Mouse (Mus musculus) bone marrow, adult 2 months (tissue): ENCODE results near the gene Mrps18a. TPM values are rescaled to one million over a fixed set of nuclear protein-coding genes. Genes with fewer than 3 reads are reported as not detected.

ENCODE experiments used
- H3K27ac ChIP-seq: fragments of 200-500 bp; 2 replicates; pipeline ENCODE4 v1.5.1; 2012; ENCODE audit warnings: low read depth, mild to moderate bottlenecking, control low read depth, inconsistent platforms, low read length; ENCODE audit not compliant: control insufficient read depth, poor library complexity, insufficient read depth
- H3K4me1 ChIP-seq: fragments of 200-500 bp; 2 replicates; pipeline ENCODE4 v1.6.1; 2011; ENCODE audit warnings: low read length; ENCODE audit not compliant: control insufficient read depth, insufficient read depth
- H3K4me3 ChIP-seq: fragments of 200-500 bp; replicated peaks from 2 replicates; pipeline ENCODE3; 2011; ENCODE audit warnings: mild to moderate bottlenecking, low read depth, low read length, control low read depth; ENCODE audit not compliant: control insufficient read depth
- CTCF ChIP-seq: fragments of 200-500 bp; IDR thresholded peaks from 2 replicates; pipeline ENCODE4 v1.5.1; 2011; ENCODE audit warnings: low read length, control low read depth; ENCODE audit not compliant: control insufficient read depth, insufficient read depth
- POLR2A ChIP-seq: fragments of 200-500 bp; IDR thresholded peaks from 2 replicates; pipeline ENCODE4 v1.6.1; 2011; ENCODE audit warnings: low read depth, mild to moderate bottlenecking, control low read depth, low read length, borderline replicate concordance; ENCODE audit not compliant: control insufficient read depth
- WGBS: fragments of 180-500 bp; shearing (Covaris S2); methylation state at CpG from one replicate; pipeline ENCODE4 v1.1.7; 2018; 5-methylcytosine and 5-hydroxymethylcytosine counted together
- polyA plus RNA-seq: library from polyadenylated mRNA; stranded (reverse); fragments of >200 nt; gene quantifications from 2 replicates; pipeline ENCODE4 v1.2.4, GENCODE M21; 2011; ENCODE audit warnings: low replicate concordance; ENCODE audit not compliant: missing spikeins, insufficient read depth, insufficient read length

The Mrps18a gene
- polyA plus RNA-seq, 1 experiment, result 90.6 TPM

DNA sequence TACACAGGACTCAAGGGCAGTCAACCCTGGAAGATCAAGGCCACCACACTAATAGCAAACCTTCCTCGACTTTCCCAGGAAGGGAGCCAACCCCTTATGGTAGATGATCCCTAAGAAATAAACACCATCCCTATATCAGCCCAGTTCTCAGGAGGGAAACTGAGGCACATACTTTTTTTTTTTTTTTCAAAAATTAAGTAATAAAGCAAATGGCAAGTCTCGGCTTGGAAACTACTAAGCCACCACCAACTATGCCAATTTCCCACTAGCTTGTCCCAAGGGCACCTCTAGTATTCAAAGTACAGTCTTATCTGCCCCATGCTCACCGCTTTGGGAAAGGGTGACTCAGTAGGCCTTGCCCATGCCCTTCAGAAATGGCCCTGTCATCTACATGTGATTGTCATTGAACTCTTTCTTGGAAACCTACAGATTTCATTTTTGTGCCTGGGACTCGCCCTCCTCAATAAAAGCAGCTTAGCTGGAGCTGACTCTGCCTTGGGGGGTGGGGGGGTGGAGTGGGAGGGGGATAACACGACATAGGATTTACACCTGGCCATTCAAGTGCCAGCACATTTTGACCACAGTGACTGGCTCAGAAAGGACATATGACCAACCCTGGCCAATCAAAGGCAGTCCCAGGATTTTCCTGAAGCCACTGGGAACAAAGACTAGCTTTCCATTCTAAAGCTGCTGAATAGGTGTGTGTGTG lies 35.1 kb upstream of the Mrps18a start:
- Histone ChIP-seq H3K4me1 (peaks cover 2% of the 10 kb centered on the region; the same call in 1 of the 2 replicates), H3K4me3 (no peak overlapping the region), H3K27ac (no peak overlapping the region)
- WGBS, result 59% methylated on average over 5 of the region's 5 CpGs
- TF ChIP-seq CTCF, result no peak
- no peak for TF ChIP-seq POLR2A

DNA sequence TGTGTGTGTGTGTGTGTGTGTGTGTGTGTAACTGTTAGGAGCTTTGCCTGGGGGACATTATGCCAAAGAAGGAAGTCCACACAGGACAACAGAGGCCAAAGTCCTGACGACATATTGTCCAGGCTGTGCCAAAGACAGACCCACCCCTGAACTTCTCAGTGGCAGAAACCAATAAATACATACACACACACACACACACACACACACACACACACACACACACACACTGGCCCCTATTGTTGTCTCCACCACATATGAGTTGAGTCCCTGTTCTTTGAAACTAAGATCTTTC lies 34.6 kb upstream of the Mrps18a start:
- Histone ChIP-seq H3K27ac (no peak overlapping the region), H3K4me1 (peaks cover 2% of the 10 kb centered on the region; the same call in 1 of the 2 replicates), H3K4me3 (no peak overlapping the region)
- TF ChIP-seq POLR2A, result no peak
- no peak for TF ChIP-seq CTCF
- WGBS, result 40% methylated on average over 1 of the region's 1 CpGs

DNA sequence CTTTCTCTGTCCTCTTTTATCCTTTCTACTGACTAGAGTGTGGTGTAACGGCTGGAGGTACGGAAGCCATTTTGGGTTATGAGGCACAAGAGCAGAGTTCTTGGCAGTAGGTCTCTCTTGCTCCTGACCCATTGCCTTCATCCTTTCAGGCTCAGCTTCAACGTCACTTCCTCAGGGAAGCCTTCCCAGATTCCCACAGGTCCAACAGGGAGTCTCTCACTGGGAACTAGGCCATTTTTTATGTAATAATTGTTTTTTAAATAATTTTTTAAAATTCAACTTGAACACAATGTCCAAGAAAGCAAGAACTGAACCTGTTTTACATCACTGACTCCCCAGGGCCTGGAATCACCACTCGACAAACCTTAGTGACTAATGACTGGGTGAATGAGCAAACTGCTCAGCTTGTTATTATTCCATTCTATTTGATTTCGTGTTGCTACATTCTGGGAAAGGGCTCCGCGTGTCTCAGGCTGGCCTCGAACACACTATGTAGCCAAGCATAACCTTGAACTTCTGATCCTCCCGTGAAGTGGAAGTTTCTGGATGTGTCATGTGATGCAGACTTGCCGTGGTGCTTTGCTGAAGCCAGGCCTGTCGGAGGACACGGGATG lies 32.8 kb upstream of the Mrps18a start:
- 86% methylated on average over 12 of the region's 12 CpGs for WGBS
- TF ChIP-seq POLR2A (no peak), CTCF (no peak)
- Histone ChIP-seq H3K4me3 (no peak overlapping the region), H3K4me1 (peaks cover 2% of the 10 kb centered on the region), H3K27ac (no peak overlapping the region)

DNA sequence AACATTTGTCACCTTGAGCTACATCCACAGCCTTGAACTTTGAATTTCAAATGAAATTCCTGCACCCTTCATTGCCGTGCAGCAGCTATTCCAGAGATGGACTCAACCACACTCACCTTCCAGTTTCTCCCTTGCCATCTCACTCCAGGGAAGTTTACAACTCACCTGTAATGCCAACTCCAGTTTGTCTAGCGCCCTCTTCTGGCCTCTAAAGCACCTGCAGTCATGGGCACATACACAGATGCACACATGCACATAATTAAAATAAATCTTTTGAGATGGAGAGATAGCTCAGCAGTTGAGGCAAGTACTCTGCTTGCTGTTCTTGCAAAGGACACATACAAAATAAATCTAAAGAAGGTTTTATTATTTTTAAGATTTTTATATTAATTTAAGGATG lies 31.7 kb upstream of the Mrps18a start:
- Histone ChIP-seq H3K27ac (no peak overlapping the region), H3K4me1 (peaks cover 2% of the 10 kb centered on the region), H3K4me3 (no peak overlapping the region)
- no peak for TF ChIP-seq CTCF
- WGBS, result 72% methylated on average over 2 of the region's 2 CpGs

DNA sequence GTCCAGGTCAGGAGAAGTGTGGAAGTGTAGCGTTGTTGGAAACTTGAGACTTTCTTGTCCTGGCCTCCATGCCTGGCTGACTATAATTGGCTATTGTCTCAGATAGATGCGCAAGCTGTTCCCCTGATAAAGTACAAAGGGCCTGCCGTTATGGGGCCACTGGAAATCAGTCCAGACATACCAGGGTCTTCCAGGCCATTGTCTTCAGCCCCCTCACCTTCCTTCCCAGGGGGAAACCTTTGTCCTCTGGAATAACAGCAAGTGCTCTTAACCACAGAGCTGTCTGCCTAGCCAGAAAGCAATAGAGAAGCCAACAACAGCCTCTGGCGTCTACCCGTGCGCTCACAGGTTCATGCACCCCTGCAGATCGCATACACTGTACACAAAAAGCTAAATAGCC lies 30.4 kb upstream of the Mrps18a start:
- TF ChIP-seq POLR2A, result no peak
- TF ChIP-seq CTCF, result no peak
- WGBS, result 88% methylated on average over 7 of the region's 7 CpGs
- H3K4me1 ChIP-seq, result no peaks in the 10 kb centered on the region; the same call in none of the 2 replicates

DNA sequence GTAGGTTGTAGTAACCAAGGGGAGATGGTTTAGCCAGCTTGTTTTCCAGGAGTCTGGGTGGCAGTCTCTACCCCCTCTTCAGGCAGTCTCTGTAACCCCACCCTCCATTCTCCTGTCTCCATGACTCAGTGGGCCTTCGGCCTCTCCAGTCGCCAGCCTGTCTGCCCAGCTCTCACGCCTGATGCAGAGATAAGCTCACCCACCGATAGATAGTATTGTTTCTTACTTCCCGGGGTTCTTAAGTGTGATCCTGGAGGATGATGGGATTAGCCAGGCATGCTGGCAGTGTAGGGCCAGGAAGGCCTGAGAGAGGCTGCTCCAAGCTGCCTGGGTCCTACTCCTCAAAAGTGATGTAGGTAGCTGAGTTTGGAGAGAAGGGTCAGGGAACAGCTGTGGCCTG lies 29.7 kb upstream of the Mrps18a start:
- WGBS, result 75% methylated on average over 5 of the region's 5 CpGs
- TF ChIP-seq POLR2A (no peak), CTCF (no peak)
- Histone ChIP-seq H3K27ac (no peak overlapping the region), H3K4me3 (no peak overlapping the region), H3K4me1 (no peaks in the 10 kb centered on the region; the same call in none of the 2 replicates)

More for the DNA sequence above, 30.4 kb upstream of the Mrps18a start:
- H3K27ac ChIP-seq, result no peak overlapping the region
- H3K4me3 ChIP-seq, result no peak overlapping the region

DNA sequence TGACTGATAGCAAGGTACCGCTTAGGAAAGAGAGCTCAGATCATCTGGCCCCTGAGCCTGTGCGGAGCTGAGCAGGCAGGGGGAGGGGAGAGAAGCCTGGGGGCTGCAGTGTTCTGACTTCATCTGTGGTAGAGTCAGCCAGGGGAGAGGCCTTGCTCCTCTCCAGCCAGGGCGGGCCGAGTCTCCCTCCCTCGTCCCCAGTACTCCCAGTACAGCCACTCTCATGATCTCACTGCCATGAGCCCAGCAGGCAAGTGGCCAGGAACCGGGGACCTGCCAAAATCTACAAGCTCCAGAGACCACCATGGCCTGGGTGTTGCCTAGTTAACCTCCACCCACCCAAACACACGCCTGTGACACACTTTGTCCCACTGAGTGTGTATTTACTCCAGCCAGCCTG lies 29.1 kb upstream of the Mrps18a start:
- Histone ChIP-seq H3K4me1 (no peaks in the 10 kb centered on the region; the same call in none of the 2 replicates), H3K4me3 (no peak overlapping the region), H3K27ac (no peak overlapping the region)
- 77% methylated on average over 7 of the region's 7 CpGs for WGBS
- TF ChIP-seq POLR2A, result no peak
- TF ChIP-seq CTCF, result no peak

DNA sequence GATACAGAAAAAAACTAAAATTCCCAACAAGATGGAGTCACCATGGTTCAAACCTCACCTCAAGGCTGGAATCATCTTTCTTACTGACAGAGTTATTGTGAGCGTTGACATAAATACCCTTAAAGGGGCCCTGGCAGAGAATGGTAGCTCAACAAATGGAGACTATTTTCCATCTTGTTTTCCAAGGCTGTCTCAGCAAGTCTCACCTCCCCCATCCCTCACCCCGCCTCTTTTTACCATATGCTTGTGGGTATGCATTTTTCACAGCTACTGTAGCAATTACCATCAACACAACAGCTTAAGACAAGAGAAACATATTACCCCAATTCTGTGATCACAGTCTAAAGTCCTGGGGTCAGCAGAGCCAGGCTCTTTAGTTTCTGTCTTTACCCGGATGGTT lies 27.4 kb upstream of the Mrps18a start:
- no peak overlapping the region for H3K27ac ChIP-seq
- no peaks in the 10 kb centered on the region; the same call in none of the 2 replicates for H3K4me1 ChIP-seq
- WGBS, result 67% methylated on average over 3 of the region's 3 CpGs
- TF ChIP-seq CTCF, result no peak
- TF ChIP-seq POLR2A, result no peak
- H3K4me3 ChIP-seq, result no peak overlapping the region

DNA sequence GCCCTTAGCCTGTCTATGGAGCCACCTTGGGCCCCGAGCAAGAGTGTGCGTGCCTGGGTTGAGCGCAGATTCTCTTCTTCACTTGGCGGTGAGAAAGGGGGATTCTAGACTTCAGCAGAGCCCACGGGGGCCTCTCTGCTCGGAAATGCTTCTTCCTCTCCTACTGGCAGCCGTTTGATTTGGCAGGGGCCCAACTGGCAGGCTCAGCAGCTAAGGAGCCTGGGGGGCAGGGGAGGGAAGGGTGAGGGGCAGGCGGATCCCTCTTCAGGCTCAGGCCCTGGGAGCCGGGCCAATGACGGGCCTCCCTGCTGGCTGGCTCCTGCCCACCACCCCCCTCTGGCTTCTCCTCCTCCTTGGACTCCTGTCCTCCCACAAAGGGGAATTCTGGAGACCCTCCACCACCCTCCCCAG lies 26.7 kb upstream of the Mrps18a start:
- H3K4me3 ChIP-seq, result no peak overlapping the region
- no peak overlapping the region for H3K27ac ChIP-seq
- no peaks in the 10 kb centered on the region; the same call in none of the 2 replicates for H3K4me1 ChIP-seq
- WGBS, result 3% methylated on average over 10 of the region's 10 CpGs
- TF ChIP-seq CTCF (no peak), POLR2A (no peak)
